Mouse (Mus musculus): Measurements from ENCODE around the gene H6pd. TPM values are rescaled to one million over a fixed set of nuclear protein-coding genes. Genes with fewer than 3 reads are reported as not detected.

H6pd gene
- total RNA-seq, 2 experiments from 2014 or later = 41.6 to 104 TPM

GRCm38 (mm10) chr4:150040003-150040581 is 31.3 kb upstream of the H6pd start:
- no peak for DNase-seq
- TF ChIP-seq CTCF (IDR thresholded peaks at IDR 0.05) = no peak
- Histone ChIP-seq H3K27ac (no peak overlapping the region), H3K4me3 (no peak overlapping the region)
- intact Hi-C loops (cut with DNase I) = no loop called here

GRCm38 (mm10) chr4:150038533-150038932 is 29.7 kb upstream of the H6pd start:
- no peak for TF ChIP-seq CTCF (IDR thresholded peaks at IDR 0.05)
- intact Hi-C loops (cut with DNase I) = no loop called here
- no peak overlapping the region for H3K4me3 ChIP-seq
- DNase-seq = no peak
- H3K27ac ChIP-seq = no peak overlapping the region

- intact Hi-C loops (cut with DNase I) = no loop called here
Observed at GRCm38 (mm10) chr4:150036094-150036493, 27.3 kb upstream of the H6pd start.

GRCm38 (mm10) chr4:150035280-150035679 is 26.5 kb upstream of the H6pd start:
- intact Hi-C loops (cut with DNase I) = loop anchor here (1.0 kb wide), 2 partner anchors 38 to 64 kb away; no protein-coding TSS in a partner anchor
- DNase-seq = peak; percentile 89
- Histone ChIP-seq H3K4me3 (no peak overlapping the region), H3K27ac (no peak overlapping the region)
- peak; percentile 97 for TF ChIP-seq CTCF (IDR thresholded peaks at IDR 0.05)

More at GRCm38 (mm10) chr4:150036094-150036493, 27.3 kb upstream of the H6pd start:
- TF ChIP-seq CTCF (IDR thresholded peaks at IDR 0.05) = no peak
- Histone ChIP-seq H3K27ac (no peak overlapping the region), H3K4me3 (no peak overlapping the region)
- DNase-seq = no peak

- peak; percentile 28 for TF ChIP-seq CTCF (IDR thresholded peaks at IDR 0.05)
- DNase-seq = peak; percentile 61
- intact Hi-C loops (cut with DNase I) = no loop called here
- peak overlapping the region; percentile 55 for H3K4me3 ChIP-seq
- no peak overlapping the region for H3K27ac ChIP-seq
Observed at GRCm38 (mm10) chr4:150033261-150033671, 24.4 kb upstream of the H6pd start.

GRCm38 (mm10) chr4:150031234-150031890 is 22.5 kb upstream of the H6pd start:
- Histone ChIP-seq H3K4me3 (peak overlapping the region; percentile 81), H3K27ac (peak overlapping the region; percentile 75; the same call in 1 of the 2 replicates)
- DNase-seq = peak; percentile 72
- intact Hi-C loops (cut with DNase I) = no loop called here
- TF ChIP-seq CTCF (IDR thresholded peaks at IDR 0.05) = no peak

- H3K4me3 ChIP-seq = peak overlapping the region; percentile 81
- intact Hi-C loops (cut with DNase I) = no loop called here
- peak overlapping the region; percentile 75 for H3K27ac ChIP-seq
- DNase-seq = peak; percentile 62
- no peak for TF ChIP-seq CTCF (IDR thresholded peaks at IDR 0.05)
Observed at GRCm38 (mm10) chr4:150030449-150031233, 21.8 kb upstream of the H6pd start.

- Histone ChIP-seq H3K27ac (no peak overlapping the region; the same call in 1 of the 2 replicates), H3K4me3 (peak overlapping the region; percentile 81)
- no peak for TF ChIP-seq CTCF (IDR thresholded peaks at IDR 0.05)
- no peak for DNase-seq
- intact Hi-C loops (cut with DNase I) = no loop called here
Observed at GRCm38 (mm10) chr4:150029885-150030284, 21.1 kb upstream of the H6pd start.

- intact Hi-C loops (cut with DNase I) = no loop called here
- TF ChIP-seq CTCF (IDR thresholded peaks at IDR 0.05) = no peak
- Histone ChIP-seq H3K27ac (no peak overlapping the region), H3K4me3 (no peak overlapping the region)
- no peak for DNase-seq
Observed at GRCm38 (mm10) chr4:150023518-150023917, 14.7 kb upstream of the H6pd start.

- no peak for TF ChIP-seq CTCF (IDR thresholded peaks at IDR 0.05)
- DNase-seq = no peak
- intact Hi-C loops (cut with DNase I) = no loop called here
- no peak overlapping the region for H3K27ac ChIP-seq
- no peak overlapping the region for H3K4me3 ChIP-seq
Observed at GRCm38 (mm10) chr4:150019741-150020380, 11.0 kb upstream of the H6pd start.

GRCm38 (mm10) chr4:150015436-150015835 is 6.6 kb upstream of the H6pd start:
- Histone ChIP-seq H3K4me3 (no peak overlapping the region), H3K27ac (no peak overlapping the region)
- intact Hi-C loops (cut with DNase I) = no loop called here
- no peak for DNase-seq
- TF ChIP-seq CTCF (IDR thresholded peaks at IDR 0.05) = no peak

GRCm38 (mm10) chr4:150014378-150015091 is 5.7 kb upstream of the H6pd start:
- no peak overlapping the region for H3K4me3 ChIP-seq
- TF ChIP-seq CTCF (IDR thresholded peaks at IDR 0.05) = no peak
- peak overlapping the region; percentile 97; the same call in 1 of the 2 replicates for H3K27ac ChIP-seq
- intact Hi-C loops (cut with DNase I) = no loop called here
- DNase-seq = no peak
